Mouse (Mus musculus) thymus, adult 2 months (tissue): ENCODE measurements at regions not wholly inside any gene's neighbourhood (a gene's known extent, or its start where the extent isn't known, plus 50 kb on each side); places are given as distances from the start of the nearest gene placed in this dataset.

Experiments used
- CTCF ChIP-seq: fragments of 200-500 bp; IDR thresholded peaks from 2 replicates; pipeline ENCODE4 v1.5.1; 2012; ENCODE audit warnings: mild to moderate bottlenecking, control low read depth, low read length, moderate library complexity, borderline replicate concordance; ENCODE audit not compliant: control insufficient read depth, poor library complexity, insufficient read depth; ENCODE audit errors: extremely low read depth
- POLR2A ChIP-seq: fragments of 200-500 bp; IDR thresholded peaks from 2 replicates; pipeline ENCODE4 v1.6.1; 2012; ENCODE audit warnings: mild to moderate bottlenecking, low read length, control low read depth, moderate library complexity; ENCODE audit not compliant: control insufficient read depth, poor library complexity, insufficient read depth; ENCODE audit errors: extremely low read depth

DNA sequence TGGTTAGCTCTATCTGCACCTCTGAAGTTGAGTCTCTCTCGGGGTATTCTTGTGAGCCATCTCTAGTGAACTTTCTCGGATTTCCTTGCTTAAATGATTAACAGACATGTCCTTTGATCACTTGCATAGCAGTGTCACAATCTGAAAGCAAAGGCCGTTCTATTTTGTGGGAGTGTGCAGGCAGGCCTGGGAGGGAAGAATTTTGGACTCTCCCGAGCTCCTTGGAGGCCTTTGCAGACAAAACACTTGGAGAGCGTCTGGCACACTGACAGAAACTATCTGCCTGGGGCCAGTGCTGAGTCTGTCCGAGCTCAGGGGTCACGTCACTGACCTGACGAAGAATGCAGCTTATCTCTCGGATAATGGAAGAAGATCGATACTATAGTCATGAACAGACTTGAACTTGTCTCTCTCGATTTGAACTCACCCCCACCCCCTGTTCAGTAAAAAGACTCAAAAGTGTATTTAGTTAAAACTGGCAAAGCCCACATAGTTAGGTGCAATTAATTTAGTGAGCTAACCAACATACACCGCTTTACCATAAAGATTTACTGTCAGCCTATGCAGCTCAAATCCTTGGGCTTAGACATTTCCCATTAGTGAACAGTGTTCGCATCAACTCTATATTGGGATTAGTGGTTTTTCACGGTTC is 92.2 kb upstream of the Zfp366 start:
- TF ChIP-seq POLR2A (no peak), CTCF (no peak)
